Mouse (Mus musculus): ENCODE measurements around the gene Zfhx3. TPM values are rescaled to one million over a fixed set of nuclear protein-coding genes. Genes with fewer than 3 reads are reported as not detected.
A peak's percentile ranks its signal among the peaks of the same experiment; 100 is the strongest.

The Zfhx3 gene
- polyA plus RNA-seq, 1 experiment from 2014 or later = 22.8 TPM

DNA sequence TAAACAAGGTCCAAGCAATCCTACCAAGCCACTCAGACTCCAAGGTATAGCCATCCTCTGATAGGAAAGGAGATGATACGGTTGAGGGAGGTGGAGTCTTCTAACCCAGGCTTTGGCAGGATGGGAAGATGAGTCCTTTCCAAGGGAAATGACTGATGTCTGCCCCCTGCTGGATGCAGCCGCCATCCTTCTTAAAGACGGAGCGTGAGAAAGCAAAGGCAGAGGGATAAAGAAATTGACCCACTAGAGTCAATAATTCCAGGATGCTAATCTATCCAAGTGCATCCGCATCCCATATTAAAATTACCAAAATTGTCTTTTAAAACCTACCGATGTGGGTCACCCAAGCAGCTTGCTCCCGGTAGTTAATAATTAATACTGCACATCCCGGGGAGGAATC, 158.7 kb downstream of the Zfhx3 start:
- Histone ChIP-seq H3K4me2 (peak overlapping the region; percentile 43), H3K27me3 (replicated peaks) (no peaks in the 10 kb centered on the region; the same call in 1 of the 2 replicates), H3K9me3 (replicated peaks) (no peaks in the 10 kb centered on the region), H3K4me1 (peaks cover 41% of the 10 kb centered on the region), H3K36me3 (no peaks in the 10 kb centered on the region), H3K9ac (replicated peaks) (no peak overlapping the region), H3K27ac (replicated peaks) (peak overlapping the region; percentile 58; the same call in 1 of the 2 replicates), H3K4me3 (replicated peaks) (peak overlapping the region; percentile 6; the same call in 1 of the 2 replicates)
- ATAC-seq (ENCODE audit: low FRiP score) = no peak
- WGBS = 44% methylated on average over 8 of the region's 8 CpGs

DNA sequence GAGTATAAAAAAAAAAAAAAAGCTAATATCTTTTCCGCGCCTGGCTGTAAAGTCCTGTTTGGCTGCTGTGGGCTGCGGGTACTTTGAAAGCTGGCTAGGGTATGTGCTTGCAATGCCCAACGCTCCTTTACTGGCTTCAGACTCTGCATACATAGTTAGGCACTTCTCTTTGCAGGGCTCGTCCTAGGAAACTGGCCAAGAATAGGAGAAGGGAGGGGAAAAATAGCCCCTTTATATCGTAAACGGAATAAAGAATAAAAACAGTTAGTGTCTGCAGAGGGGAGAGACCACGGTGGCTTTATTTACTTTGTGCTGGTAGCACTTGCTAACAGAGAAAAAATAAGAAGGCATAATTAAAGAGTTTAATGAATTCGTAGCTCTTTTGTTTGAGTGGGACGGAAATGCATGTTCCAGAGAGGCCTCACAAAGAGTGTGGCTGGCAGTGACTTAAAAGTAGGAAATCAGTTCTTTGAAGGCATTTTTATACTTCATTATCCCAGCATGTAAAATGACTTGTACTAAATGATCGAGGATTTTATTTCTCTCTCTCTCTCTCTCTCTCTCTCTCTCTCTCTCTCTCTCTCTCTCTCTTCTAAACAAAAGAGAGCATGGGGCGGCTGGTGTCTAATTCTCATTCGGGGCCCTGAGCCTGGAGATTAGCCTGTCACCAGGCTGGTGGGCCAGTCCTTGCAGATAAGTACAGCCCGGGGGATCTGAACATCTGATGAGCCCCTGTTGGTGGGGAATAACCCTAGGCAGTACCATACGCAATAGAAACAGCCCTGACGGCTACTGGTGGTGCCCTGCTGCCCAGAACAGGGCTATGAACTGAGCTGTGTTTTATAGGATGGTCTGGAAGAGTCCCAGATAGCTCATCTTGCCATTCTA, 159.8 kb downstream of the Zfhx3 start:
- Histone ChIP-seq H3K36me3 (no peaks in the 10 kb centered on the region), H3K4me3 (replicated peaks) (peak overlapping the region; percentile 15), H3K4me2 (peak overlapping the region; percentile 43), H3K27me3 (replicated peaks) (peaks cover 3% of the 10 kb centered on the region; the same call in 1 of the 2 replicates), H3K4me1 (peaks cover 41% of the 10 kb centered on the region), H3K9ac (replicated peaks) (0 out of 2 replicates have a peak overlapping the region, but pooled peaks have one; percentile 3), H3K27ac (replicated peaks) (peak overlapping the region; percentile 58), H3K9me3 (replicated peaks) (no peaks in the 10 kb centered on the region)
- ATAC-seq (ENCODE audit: low FRiP score) = peak; percentile 72; the same call in 1 of the 2 replicates
- 18% methylated on average over 16 of the region's 16 CpGs for WGBS

DNA sequence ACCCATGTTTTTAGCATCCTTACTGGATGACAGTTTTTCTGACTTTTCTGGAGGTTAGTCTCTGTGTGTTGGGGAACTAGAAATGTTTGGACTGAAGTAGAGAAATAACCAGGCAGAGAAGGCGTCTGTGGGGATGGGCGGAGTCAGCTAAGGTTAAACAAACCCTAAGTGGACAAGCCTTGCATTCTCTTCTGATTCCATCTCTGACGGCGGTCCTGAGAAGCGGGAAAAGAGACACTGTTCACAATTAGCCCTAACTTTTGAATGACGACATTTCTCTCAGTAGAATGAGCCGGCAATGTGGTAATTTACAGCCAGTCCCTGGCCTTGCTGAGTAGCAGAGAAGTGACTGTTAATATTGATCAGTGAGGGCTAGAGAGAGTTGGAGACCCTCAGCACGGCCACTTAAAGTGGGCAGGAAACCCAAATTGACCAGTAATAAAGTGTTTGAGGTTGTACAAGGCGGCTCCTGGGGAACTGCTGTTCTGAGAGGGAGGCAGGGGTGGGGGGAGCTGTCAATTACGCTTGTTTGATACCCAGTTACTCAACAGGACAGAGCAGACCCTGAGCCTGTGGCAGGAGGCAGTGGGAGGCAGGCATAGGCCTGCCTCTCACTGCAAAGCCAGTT, 162.1 kb downstream of the Zfhx3 start:
- H3K9ac ChIP-seq (replicated peaks) = no peak overlapping the region
- H3K4me3 ChIP-seq (replicated peaks) = no peak overlapping the region
- 21% methylated on average over 10 of the region's 10 CpGs for WGBS
- no peak overlapping the region for H3K27ac ChIP-seq (replicated peaks)
- H3K36me3 ChIP-seq = no peaks in the 10 kb centered on the region
- H3K9me3 ChIP-seq (replicated peaks) = no peaks in the 10 kb centered on the region
- ATAC-seq (ENCODE audit: low FRiP score) = no peak
- H3K4me1 ChIP-seq = peaks cover 25% of the 10 kb centered on the region
- H3K27me3 ChIP-seq (replicated peaks) = peaks cover 3% of the 10 kb centered on the region; the same call in 1 of the 2 replicates
- H3K4me2 ChIP-seq = no peak overlapping the region

DNA sequence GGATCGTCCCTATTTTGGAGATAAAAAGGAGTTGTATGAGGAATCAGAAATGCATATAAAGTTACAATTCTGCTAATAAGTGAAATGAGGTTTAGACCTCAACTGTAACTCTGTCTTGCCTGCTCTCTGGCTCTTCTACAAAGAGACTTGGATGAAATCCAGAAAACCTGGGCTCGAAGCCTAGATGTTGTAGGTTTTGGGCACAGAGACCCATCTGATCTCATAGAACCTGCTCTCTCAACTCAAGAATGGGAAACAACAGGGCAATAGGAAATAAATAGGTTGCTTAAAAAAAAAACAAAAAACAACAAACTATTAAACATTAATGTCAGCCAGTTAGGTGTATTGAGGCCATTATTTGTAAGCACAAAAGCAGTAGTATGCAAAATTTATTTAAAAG, 182.6 kb downstream of the Zfhx3 start:
- no peak overlapping the region for H3K4me2 ChIP-seq
- no peaks in the 10 kb centered on the region for H3K4me1 ChIP-seq
- H3K9ac ChIP-seq (replicated peaks) = no peak overlapping the region
- ATAC-seq (ENCODE audit: low FRiP score) = no peak
- no peak overlapping the region for H3K4me3 ChIP-seq (replicated peaks)
- H3K27me3 ChIP-seq (replicated peaks) = no peaks in the 10 kb centered on the region
- no peak overlapping the region for H3K27ac ChIP-seq (replicated peaks)
- 71% methylated on average over 2 of the region's 2 CpGs for WGBS
- no peaks in the 10 kb centered on the region for H3K9me3 ChIP-seq (replicated peaks)
- H3K36me3 ChIP-seq = no peaks in the 10 kb centered on the region

DNA sequence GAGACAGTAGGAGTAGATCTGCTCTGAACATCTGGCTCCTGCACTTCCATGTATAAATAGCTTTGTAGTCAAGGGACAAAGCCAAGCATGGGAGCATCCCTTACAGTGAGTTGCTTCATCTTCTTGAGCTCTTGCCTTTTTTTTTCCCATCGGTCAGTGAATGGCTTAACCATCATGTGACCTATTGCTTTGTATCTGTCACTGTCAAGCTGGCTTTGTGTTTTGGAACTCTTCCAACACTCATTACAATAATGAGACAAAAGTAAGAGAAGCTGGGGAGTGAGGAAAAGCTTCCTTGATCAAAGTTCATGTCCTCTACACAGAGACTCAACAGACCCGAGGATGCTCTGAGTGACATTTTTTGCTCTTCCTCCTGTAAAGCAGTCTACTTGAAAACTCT, 183.0 kb downstream of the Zfhx3 start:
- no peak overlapping the region for H3K4me2 ChIP-seq
- no peak overlapping the region for H3K9ac ChIP-seq (replicated peaks)
- 39% methylated on average over 2 of the region's 2 CpGs for WGBS
- H3K9me3 ChIP-seq (replicated peaks) = no peaks in the 10 kb centered on the region
- no peaks in the 10 kb centered on the region for H3K27me3 ChIP-seq (replicated peaks)
- H3K36me3 ChIP-seq = no peaks in the 10 kb centered on the region
- no peak overlapping the region for H3K27ac ChIP-seq (replicated peaks)
- H3K4me1 ChIP-seq = no peaks in the 10 kb centered on the region
- ATAC-seq (ENCODE audit: low FRiP score) = no peak
- no peak overlapping the region for H3K4me3 ChIP-seq (replicated peaks)

DNA sequence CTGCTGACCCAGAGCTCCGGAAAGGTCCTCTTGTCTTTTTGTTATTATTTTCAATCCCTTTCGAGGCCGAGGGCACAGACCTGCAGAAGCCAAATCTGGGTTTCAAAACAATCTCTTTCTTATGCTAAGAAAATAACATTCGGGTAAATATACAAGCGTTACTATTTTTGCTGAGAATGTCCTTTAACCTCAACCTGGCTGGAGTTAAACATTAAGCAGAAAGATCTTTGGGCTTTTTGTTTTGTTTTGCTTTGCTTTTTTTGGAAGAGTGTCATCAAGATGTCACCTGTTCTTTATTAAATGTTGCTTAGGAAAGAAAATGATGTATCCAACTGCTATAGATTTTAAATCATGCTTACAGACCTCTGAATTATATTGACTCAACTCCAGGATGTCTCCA, 204.1 kb downstream of the Zfhx3 start:
- ATAC-seq (ENCODE audit: low FRiP score) = no peak
- H3K9ac ChIP-seq (replicated peaks) = no peak overlapping the region
- H3K4me3 ChIP-seq (replicated peaks) = no peak overlapping the region
- H3K36me3 ChIP-seq = no peaks in the 10 kb centered on the region
- H3K27me3 ChIP-seq (replicated peaks) = no peaks in the 10 kb centered on the region
- H3K9me3 ChIP-seq (replicated peaks) = no peaks in the 10 kb centered on the region
- no peaks in the 10 kb centered on the region for H3K4me1 ChIP-seq
- WGBS = 87% methylated on average over 5 of the region's 5 CpGs
- H3K27ac ChIP-seq (replicated peaks) = no peak overlapping the region
- no peak overlapping the region for H3K4me2 ChIP-seq

DNA sequence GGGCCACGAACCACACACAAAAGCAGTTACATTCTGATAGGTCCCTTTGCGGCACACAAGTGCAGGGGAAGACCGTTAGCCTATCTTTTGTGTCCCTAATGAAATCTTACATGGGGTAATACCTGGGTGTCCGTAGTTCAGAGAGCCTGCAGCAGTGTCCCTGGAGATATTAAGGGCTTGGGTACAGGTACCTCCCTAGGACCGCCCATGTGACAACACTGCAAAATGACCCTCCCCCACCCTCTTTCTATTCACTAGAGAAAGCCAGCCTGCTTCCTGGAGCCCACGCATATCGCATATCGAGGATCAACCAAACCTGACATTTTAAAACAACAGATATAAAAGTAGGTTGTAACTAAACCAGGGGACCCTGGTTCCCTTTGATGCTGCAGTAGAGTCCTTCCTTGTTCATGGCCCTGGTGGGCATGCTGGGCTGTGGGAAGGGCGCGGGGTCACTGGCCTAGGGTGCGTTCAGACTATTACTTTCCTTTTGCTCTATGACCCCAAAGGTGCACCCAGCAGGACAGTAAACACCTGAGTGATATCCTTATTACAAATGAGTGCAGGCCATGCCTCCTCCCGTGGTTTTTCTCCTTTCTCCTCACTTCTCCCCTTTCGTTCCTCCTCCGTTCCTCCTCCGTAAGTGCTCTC, 206.3 kb downstream of the Zfhx3 start:
- Histone ChIP-seq H3K9ac (replicated peaks) (no peak overlapping the region), H3K9me3 (replicated peaks) (no peaks in the 10 kb centered on the region), H3K4me2 (no peak overlapping the region), H3K4me3 (replicated peaks) (no peak overlapping the region), H3K36me3 (no peaks in the 10 kb centered on the region), H3K27ac (replicated peaks) (no peak overlapping the region), H3K4me1 (no peaks in the 10 kb centered on the region), H3K27me3 (replicated peaks) (no peaks in the 10 kb centered on the region)
- no peak for ATAC-seq (ENCODE audit: low FRiP score)
- 74% methylated on average over 15 of the region's 15 CpGs for WGBS

DNA sequence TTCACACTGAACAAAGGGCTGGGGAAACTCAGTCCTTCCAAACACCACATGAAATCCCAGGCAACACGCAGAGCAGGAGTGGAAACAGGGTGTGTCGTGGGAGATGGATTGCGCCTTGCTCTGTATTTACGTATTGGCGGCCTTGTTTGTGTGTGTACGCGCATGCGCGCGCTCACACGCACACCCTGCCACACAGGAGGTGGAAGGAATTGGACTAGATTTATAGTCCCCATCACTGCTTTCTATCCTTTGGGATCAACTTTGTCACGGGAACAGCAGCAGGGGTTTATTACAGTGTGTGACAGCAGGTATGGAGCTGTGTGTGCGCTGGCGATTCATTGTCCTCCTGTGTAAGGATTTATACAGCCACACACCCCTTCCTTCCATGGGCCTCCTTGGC, 228.4 kb downstream of the Zfhx3 start:
- Histone ChIP-seq H3K36me3 (no peaks in the 10 kb centered on the region), H3K4me3 (replicated peaks) (no peak overlapping the region), H3K9me3 (replicated peaks) (no peaks in the 10 kb centered on the region), H3K9ac (replicated peaks) (no peak overlapping the region), H3K27me3 (replicated peaks) (no peaks in the 10 kb centered on the region), H3K4me2 (peak overlapping the region; percentile 44), H3K27ac (replicated peaks) (peak overlapping the region; percentile 54), H3K4me1 (0 out of 2 replicates have a peak, but pooled peaks cover 10% of the 10 kb centered on the region)
- WGBS = 39% methylated on average over 14 of the region's 14 CpGs
- peak; percentile 59 for ATAC-seq (ENCODE audit: low FRiP score)

DNA sequence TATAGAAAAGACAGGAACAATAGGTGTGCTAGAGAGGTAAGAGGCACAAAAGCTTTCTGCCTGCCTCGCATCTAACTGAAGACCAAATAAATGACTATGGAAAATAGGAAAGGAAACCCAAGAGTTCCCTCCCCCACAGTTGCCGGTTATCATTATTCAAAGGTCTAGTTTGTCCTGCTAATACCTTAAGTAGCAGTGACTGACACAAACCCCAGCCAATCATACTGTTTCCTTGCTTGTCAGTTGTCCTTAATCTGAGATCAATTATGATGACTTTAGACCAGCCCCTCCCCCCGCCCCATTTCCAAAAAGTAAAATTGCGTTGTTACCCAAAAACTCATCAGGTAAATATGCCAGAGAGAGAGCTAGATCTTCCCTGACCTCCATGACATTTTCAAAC, 240.9 kb downstream of the Zfhx3 start:
- H3K27ac ChIP-seq (replicated peaks) = no peak overlapping the region
- no peaks in the 10 kb centered on the region; the same call in 1 of the 2 replicates for H3K4me1 ChIP-seq
- ATAC-seq (ENCODE audit: low FRiP score) = no peak
- H3K27me3 ChIP-seq (replicated peaks) = no peaks in the 10 kb centered on the region
- 87% methylated on average over 4 of the region's 4 CpGs for WGBS
- no peaks in the 10 kb centered on the region for H3K36me3 ChIP-seq
- no peaks in the 10 kb centered on the region for H3K9me3 ChIP-seq (replicated peaks)
- no peak overlapping the region for H3K4me3 ChIP-seq (replicated peaks)
- no peak overlapping the region for H3K9ac ChIP-seq (replicated peaks)
- H3K4me2 ChIP-seq = no peak overlapping the region

DNA sequence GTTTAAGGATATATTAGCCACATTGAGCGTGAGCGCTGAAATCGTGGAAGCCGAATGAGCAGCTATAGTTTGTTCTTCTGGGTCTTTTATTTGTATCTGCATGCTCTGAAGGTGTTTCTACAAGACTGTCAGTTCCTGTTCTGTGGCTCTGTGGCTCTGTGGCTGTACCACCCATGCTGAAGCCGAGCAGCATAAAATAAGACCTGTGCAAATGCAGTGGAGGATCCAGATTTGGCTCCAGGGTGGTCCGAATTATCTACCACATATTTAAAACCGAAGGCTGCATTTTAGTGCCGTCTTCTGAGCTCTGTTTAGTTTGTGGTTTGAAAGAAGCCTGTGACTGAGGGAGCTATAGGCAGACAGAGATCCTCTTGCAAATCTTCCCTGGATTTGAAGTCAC, 241.5 kb downstream of the Zfhx3 start:
- no peak for ATAC-seq (ENCODE audit: low FRiP score)
- Histone ChIP-seq H3K9me3 (replicated peaks) (no peaks in the 10 kb centered on the region), H3K4me3 (replicated peaks) (no peak overlapping the region), H3K4me2 (no peak overlapping the region), H3K27me3 (replicated peaks) (no peaks in the 10 kb centered on the region), H3K27ac (replicated peaks) (no peak overlapping the region), H3K36me3 (no peaks in the 10 kb centered on the region), H3K9ac (replicated peaks) (no peak overlapping the region), H3K4me1 (no peaks in the 10 kb centered on the region; the same call in 1 of the 2 replicates)
- 84% methylated on average over 8 of the region's 8 CpGs for WGBS

DNA sequence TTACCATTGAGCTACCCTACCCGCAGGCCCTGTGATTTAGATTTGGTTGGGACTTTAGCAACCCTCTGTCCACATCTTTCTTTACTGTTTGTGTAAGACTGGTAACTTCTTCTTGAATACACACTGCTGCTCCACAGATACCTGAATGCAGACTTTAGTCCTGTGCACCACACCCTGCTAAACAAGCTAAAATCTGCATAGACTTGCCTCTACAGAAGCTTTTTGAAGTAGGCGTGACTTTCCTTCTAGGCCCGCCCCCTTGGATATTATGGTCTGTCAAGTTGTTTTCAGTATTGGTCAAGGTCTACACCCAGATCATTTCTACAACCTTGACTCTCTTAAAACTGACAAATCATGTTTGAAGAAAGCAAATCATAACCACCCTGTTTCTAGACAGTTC, 243.8 kb downstream of the Zfhx3 start:
- 91% methylated on average over 3 of the region's 3 CpGs for WGBS
- no peaks in the 10 kb centered on the region for H3K9me3 ChIP-seq (replicated peaks)
- H3K27ac ChIP-seq (replicated peaks) = no peak overlapping the region
- no peak overlapping the region for H3K9ac ChIP-seq (replicated peaks)
- no peaks in the 10 kb centered on the region for H3K27me3 ChIP-seq (replicated peaks)
- H3K36me3 ChIP-seq = no peaks in the 10 kb centered on the region
- H3K4me1 ChIP-seq = no peaks in the 10 kb centered on the region; the same call in 1 of the 2 replicates
- no peak overlapping the region for H3K4me3 ChIP-seq (replicated peaks)
- ATAC-seq (ENCODE audit: low FRiP score) = no peak
- no peak overlapping the region for H3K4me2 ChIP-seq
